19 mouse cellular contexts compared by ENCODE assay signal in the genomic region with DNA sequence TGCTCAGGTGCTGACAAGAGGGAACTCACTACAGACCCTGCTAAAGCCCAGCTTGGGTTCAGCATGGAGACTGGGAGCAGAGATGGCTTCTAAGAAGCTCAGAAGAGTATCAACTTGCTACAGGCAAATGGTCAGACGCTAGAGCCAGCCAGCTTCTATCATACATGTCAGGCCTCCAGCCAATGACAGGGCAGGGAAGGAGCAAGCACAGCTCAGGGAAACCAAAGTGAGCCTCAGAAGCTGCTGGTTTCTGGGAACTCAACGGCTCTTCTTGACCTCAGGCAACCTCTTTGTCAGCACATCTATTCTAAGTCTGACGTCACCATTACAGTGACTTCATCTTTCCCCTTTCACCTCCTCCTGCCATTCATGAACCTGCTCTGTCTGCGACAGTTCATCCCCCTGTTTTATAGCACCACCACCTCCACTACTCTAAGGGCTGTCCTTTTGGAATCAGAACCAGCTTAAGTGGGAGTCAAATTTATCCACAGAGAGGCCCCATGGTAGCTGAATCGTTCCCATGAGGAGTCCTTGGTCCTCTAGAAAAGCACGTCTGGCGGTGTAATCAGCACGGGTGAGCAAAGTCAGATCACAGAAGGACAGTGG.
DNase-seq lines count a peak whose midpoint lies in the region; ATAC-seq and TF ChIP-seq lines count a peak whose summit lies in the region.
"Had no signal": no experiment of that assay in that cellular context is flagged by ENCODE, and none has a peak within 500 bp of the region (broad histone marks: within the 10 kb centered on the region; RNA-seq: fewer than 3 reads in every experiment).

No protein-coding gene starts in this region.

- H3K4me3 ChIP-seq in kidney, postnatal 0 days (replicated peaks; ENCODE audit: low read depth, low read length): no peak overlapping the region
- H3K4me3 ChIP-seq: embryonic facial prominence, embryonic 15.5 days; hindbrain, embryonic 12.5 days; limb, embryonic 10.5 days; liver, embryonic 12.5 days; lung, embryonic 15.5 days; megakaryocyte, embryonic 14.5 days; neural tube, embryonic 13.5 days had no signal

- H3K4me1 ChIP-seq in kidney, postnatal 0 days (replicated peaks; ENCODE audit: insufficient read depth, low read length): no peaks in the 10 kb centered on the region
- H3K4me1 ChIP-seq: embryonic facial prominence, embryonic 15.5 days; limb, embryonic 10.5 days; liver, embryonic 12.5 days; lung, embryonic 15.5 days; megakaryocyte, embryonic 14.5 days had no signal

- no peaks in the 10 kb centered on the region; the same call in 1 of the 2 replicates for H3K9me3 ChIP-seq in kidney, postnatal 0 days (replicated peaks; ENCODE audit: low read length)
- H3K9me3 ChIP-seq: embryonic facial prominence, embryonic 15.5 days; G1E; limb, embryonic 10.5 days; lung, embryonic 15.5 days had no signal

- H3K27ac ChIP-seq in kidney, postnatal 0 days: no peak overlapping the region
- H3K27ac ChIP-seq: embryonic facial prominence, embryonic 15.5 days; hindbrain, embryonic 12.5 days; limb, embryonic 10.5 days; liver, embryonic 12.5 days; lung, embryonic 15.5 days; neural tube, embryonic 13.5 days had no signal

- H3K9ac ChIP-seq in kidney, postnatal 0 days (ENCODE audit: low read depth, low read length): no peak overlapping the region
- H3K9ac ChIP-seq: embryonic facial prominence, embryonic 15.5 days; hindbrain, embryonic 12.5 days; liver, embryonic 12.5 days; lung, embryonic 15.5 days; neural tube, embryonic 13.5 days had no signal

- DNase-seq in kidney, postnatal 0 days (ENCODE audit: low spot score): peak; percentile 25
- no peak for DNase-seq in kidney, adult 9 months
- DNase-seq in adipocyte (ENCODE audit: low spot score): peak; percentile 22
- peak; percentile 36 for DNase-seq in heart, adult 8-10 months (ENCODE audit: low spot score)
- peak; percentile 40 to 44 for DNase-seq in heart, postnatal 10 days
- no peak for DNase-seq in layer of hippocampus, adult 9-10 months (ENCODE audit: low spot score)
- no peak for DNase-seq in urinary bladder, postnatal 25 days (ENCODE audit: low spot score)
- DNase-seq: adrenal gland, adult 2 months; cerebellum, adult 18-20 months; right cerebral cortex, postnatal 14 days; thymus, postnatal 25 days had no signal

- no peak for ATAC-seq in kidney, postnatal 0 days (replicated peaks; ENCODE audit: low FRiP score, low read depth)
- ATAC-seq: liver, embryonic 12.5 days had no signal

- no peaks in the 10 kb centered on the region for H3K36me3 ChIP-seq in kidney, postnatal 0 days (ENCODE audit: insufficient read depth, low read length)
- H3K36me3 ChIP-seq: embryonic facial prominence, embryonic 15.5 days; G1E; hindbrain, embryonic 12.5 days; limb, embryonic 10.5 days; liver, embryonic 12.5 days; lung, embryonic 15.5 days; neural tube, embryonic 13.5 days had no signal

- no peak for TF ChIP-seq CTCF in kidney, postnatal 0 days (IDR thresholded peaks at IDR 0.05; ENCODE audit: low read depth)

- no peak overlapping the region for H3K4me2 ChIP-seq in kidney, postnatal 0 days (ENCODE audit: low read length)
- H3K4me2 ChIP-seq: embryonic facial prominence, embryonic 15.5 days; hindbrain, embryonic 12.5 days; liver, embryonic 12.5 days; lung, embryonic 15.5 days; neural tube, embryonic 13.5 days had no signal

- intact Hi-C loops in heart, postnatal 10 days (cut with DNase I): no loop called here

- WGBS in kidney, postnatal 0 days: 50% methylated on average over 8 of the region's 8 CpGs

- H3K27me3 ChIP-seq in kidney, postnatal 0 days (ENCODE audit: insufficient read depth, low read length): no peaks in the 10 kb centered on the region
- H3K27me3 ChIP-seq: embryonic facial prominence, embryonic 15.5 days; hindbrain, embryonic 12.5 days; liver, embryonic 12.5 days; lung, embryonic 15.5 days; megakaryocyte, embryonic 14.5 days; neural tube, embryonic 13.5 days had no signal

Comparison
In these comparisons a context has a peak if more than half of its experiments do, and no peak if none do; other contexts are left out.
1. DNase-seq: peak in kidney, postnatal 0 days (single experiment), adipocyte (single experiment), heart, adult 8-10 months (single experiment) and heart, postnatal 10 days (2 of 2); none in kidney, adult 9 months (single experiment), layer of hippocampus, adult 9-10 months (single experiment) and urinary bladder, postnatal 25 days (single experiment).